Mouse (Mus musculus): ENCODE data around the gene Fam3c. TPM values are rescaled to one million over a fixed set of nuclear protein-coding genes. Genes with fewer than 3 reads are reported as not detected.

Gene Fam3c
- polyA plus RNA-seq (2012; rRNA removed): 3.8 and 3.9 TPM in 2 replicates

DNA sequence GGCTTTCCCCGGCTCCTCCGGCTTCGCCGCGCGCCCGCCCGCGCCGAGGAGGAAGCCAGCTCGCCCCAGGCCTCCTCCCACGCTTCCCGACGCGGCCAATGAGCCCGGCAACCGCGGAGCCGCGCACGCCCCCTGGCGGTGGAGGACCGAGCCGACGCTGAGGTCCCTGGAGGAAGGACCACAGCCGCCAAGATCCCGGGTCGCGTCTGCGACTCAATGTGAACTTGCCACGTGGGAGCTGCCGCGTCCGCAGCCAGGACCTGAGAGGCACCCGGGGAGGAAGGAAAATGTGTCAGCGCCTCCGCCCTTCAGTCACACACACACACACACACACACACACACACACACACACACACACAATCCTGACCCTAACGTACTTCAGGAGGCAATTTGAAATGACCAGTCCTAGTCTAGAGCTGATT, at the start of gene Fam3c:
TSS of gene Fam3c (minus strand) at position 158 of the 422 bp plus-strand sequence.
- Histone ChIP-seq H3K27me3 (ENCODE audit: control insufficient read depth, insufficient read depth, low read length) (no peaks in the 10 kb centered on the region), H3K27ac (ENCODE audit: control insufficient read depth, insufficient read depth, low read length) (no peak within 1 kb of the TSS), H3K4me1 (replicated peaks; ENCODE audit: control insufficient read depth, insufficient read depth, low read length) (peaks cover 12% of the 10 kb centered on the region), H3K4me3 (ENCODE audit: control insufficient read depth, insufficient read depth, low read length) (peak within 1 kb of the TSS; percentile 61), H3K36me3 (ENCODE audit: control insufficient read depth, insufficient read depth, low read length) (no peaks in the 10 kb centered on the region)
- TF ChIP-seq POLR2A (IDR thresholded peaks at IDR 0.05; ENCODE audit: control insufficient read depth, extremely low read depth, insufficient read depth, low read length, poor library complexity): 0 out of 2 replicates have a peak, but pooled peaks have one; percentile 50
- TF ChIP-seq CTCF (IDR thresholded peaks at IDR 0.05; ENCODE audit: borderline replicate concordance, control insufficient read depth, extremely low read depth, insufficient read depth, low read length, poor library complexity): peak; percentile 99
- peak; percentile 96 for DNase-seq
- WGBS: under 1% methylated on average over 38 of the region's 38 CpGs

DNA sequence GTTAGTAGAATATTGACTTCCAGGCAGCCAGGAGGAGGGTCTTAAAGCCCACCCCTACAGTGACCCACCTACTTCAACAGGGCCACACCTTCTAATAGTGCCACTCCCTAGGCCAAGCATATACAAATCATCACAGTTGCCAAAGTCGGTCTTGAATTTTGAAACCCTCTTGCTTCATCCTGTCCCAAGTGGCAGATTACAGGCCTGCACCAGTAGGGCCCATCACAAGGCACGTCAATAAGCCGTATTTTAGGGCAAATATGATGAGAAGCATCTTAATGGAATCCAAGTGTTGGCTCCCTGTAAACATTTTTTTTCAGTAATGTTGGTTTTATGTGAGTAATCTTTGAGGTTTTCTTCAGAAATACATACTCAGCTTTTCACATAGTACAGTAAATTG, 49.0 kb upstream of the Fam3c start:
- H3K4me1 ChIP-seq (replicated peaks; ENCODE audit: control insufficient read depth, insufficient read depth, low read length): peaks cover 9% of the 10 kb centered on the region
- H3K4me3 ChIP-seq (ENCODE audit: control insufficient read depth, insufficient read depth, low read length): no peak overlapping the region
- WGBS: 94% methylated on average over 3 of the region's 3 CpGs
- no peak overlapping the region for H3K27ac ChIP-seq (ENCODE audit: control insufficient read depth, insufficient read depth, low read length)
- DNase-seq: no peak
- H3K27me3 ChIP-seq (ENCODE audit: control insufficient read depth, insufficient read depth, low read length): no peaks in the 10 kb centered on the region
- TF ChIP-seq CTCF (IDR thresholded peaks at IDR 0.05; ENCODE audit: borderline replicate concordance, control insufficient read depth, extremely low read depth, insufficient read depth, low read length, poor library complexity): no peak
- TF ChIP-seq POLR2A (IDR thresholded peaks at IDR 0.05; ENCODE audit: control insufficient read depth, extremely low read depth, insufficient read depth, low read length, poor library complexity): no peak
- H3K36me3 ChIP-seq (ENCODE audit: control insufficient read depth, insufficient read depth, low read length): no peaks in the 10 kb centered on the region

DNA sequence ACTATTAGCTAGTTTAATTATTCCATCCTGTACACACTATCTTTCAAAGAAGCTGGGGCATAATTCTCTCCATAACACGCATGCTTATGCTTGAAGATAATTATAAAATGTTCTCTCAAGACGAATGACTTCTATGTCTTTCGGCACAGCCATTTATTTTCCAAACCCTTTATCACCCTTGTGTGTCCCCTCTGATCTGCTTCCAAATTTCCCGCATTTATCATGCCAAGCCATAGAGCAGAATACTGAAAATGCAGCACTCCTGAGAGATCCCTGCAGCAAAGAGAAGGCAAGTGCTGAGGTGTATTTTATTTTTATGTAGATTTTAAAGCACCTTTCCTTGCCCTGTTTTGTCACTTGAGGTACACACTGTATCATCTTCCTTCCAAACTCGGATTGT, 47.7 kb upstream of the Fam3c start:
- no peaks in the 10 kb centered on the region for H3K36me3 ChIP-seq (ENCODE audit: control insufficient read depth, insufficient read depth, low read length)
- H3K4me1 ChIP-seq (replicated peaks; ENCODE audit: control insufficient read depth, insufficient read depth, low read length): peaks cover 6% of the 10 kb centered on the region; the same call in 1 of the 2 replicates
- WGBS: 95% methylated on average over 5 of the region's 5 CpGs
- no peak for DNase-seq
- H3K4me3 ChIP-seq (ENCODE audit: control insufficient read depth, insufficient read depth, low read length): no peak overlapping the region
- no peak overlapping the region for H3K27ac ChIP-seq (ENCODE audit: control insufficient read depth, insufficient read depth, low read length)
- no peaks in the 10 kb centered on the region for H3K27me3 ChIP-seq (ENCODE audit: control insufficient read depth, insufficient read depth, low read length)
- TF ChIP-seq POLR2A (IDR thresholded peaks at IDR 0.05; ENCODE audit: control insufficient read depth, extremely low read depth, insufficient read depth, low read length, poor library complexity): no peak
- TF ChIP-seq CTCF (IDR thresholded peaks at IDR 0.05; ENCODE audit: borderline replicate concordance, control insufficient read depth, extremely low read depth, insufficient read depth, low read length, poor library complexity): no peak

DNA sequence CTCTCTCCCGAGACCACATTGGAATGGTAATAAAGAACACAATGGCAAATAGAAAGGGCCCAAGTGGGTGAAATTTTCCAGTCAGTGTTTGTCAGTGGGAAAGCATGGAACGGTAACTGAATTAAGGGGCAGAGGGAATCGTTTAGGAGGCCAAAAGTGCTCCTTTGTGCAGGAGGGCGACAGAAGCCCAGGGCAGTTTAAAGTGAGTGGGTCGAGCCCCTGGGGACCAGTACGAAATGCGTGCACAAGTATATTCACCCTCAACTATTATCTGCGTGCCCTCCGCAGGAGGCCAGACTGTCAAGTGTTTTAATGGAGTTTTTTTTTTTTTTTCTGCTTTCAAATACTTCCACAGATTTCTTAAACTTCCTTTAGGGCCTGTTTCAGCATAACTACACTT, 47.3 kb upstream of the Fam3c start:
- DNase-seq: no peak
- no peak for TF ChIP-seq POLR2A (IDR thresholded peaks at IDR 0.05; ENCODE audit: control insufficient read depth, extremely low read depth, insufficient read depth, low read length, poor library complexity)
- TF ChIP-seq CTCF (IDR thresholded peaks at IDR 0.05; ENCODE audit: borderline replicate concordance, control insufficient read depth, extremely low read depth, insufficient read depth, low read length, poor library complexity): no peak
- no peaks in the 10 kb centered on the region for H3K27me3 ChIP-seq (ENCODE audit: control insufficient read depth, insufficient read depth, low read length)
- 97% methylated on average over 9 of the region's 9 CpGs for WGBS
- H3K27ac ChIP-seq (ENCODE audit: control insufficient read depth, insufficient read depth, low read length): no peak overlapping the region
- no peaks in the 10 kb centered on the region for H3K36me3 ChIP-seq (ENCODE audit: control insufficient read depth, insufficient read depth, low read length)
- peaks cover 6% of the 10 kb centered on the region; the same call in 1 of the 2 replicates for H3K4me1 ChIP-seq (replicated peaks; ENCODE audit: control insufficient read depth, insufficient read depth, low read length)
- H3K4me3 ChIP-seq (ENCODE audit: control insufficient read depth, insufficient read depth, low read length): no peak overlapping the region

DNA sequence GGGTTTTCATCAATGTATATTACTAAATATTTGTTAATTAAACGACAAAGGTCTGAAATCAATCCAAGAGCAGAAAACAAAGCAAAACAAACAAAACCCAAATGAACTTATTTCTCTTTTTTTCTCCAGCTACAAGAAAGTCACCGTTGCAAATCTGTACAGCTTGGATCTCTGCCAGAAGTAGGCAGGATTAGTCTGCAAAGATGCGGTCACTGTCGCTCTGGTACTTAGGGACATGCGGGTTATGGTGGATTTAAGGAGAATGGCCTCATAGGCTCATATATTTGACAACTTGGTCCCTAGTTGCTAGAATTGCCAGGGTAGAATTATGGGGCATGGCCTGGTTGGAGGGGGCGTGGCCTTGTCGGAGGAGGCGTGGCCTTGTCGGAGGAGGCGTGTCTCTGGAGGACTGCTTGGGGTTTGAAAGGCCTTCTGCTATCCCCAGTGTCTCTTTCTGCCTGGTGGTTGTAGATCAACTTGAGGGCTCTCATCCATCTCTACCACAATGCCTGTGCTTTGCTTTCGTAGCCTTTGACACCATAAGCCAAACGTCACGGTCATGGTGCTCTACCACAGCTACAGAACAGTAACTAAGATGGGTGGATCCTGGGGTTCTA, 46.6 kb upstream of the Fam3c start:
- no peaks in the 10 kb centered on the region for H3K36me3 ChIP-seq (ENCODE audit: control insufficient read depth, insufficient read depth, low read length)
- no peak overlapping the region for H3K27ac ChIP-seq (ENCODE audit: control insufficient read depth, insufficient read depth, low read length)
- DNase-seq: no peak
- TF ChIP-seq CTCF (IDR thresholded peaks at IDR 0.05; ENCODE audit: borderline replicate concordance, control insufficient read depth, extremely low read depth, insufficient read depth, low read length, poor library complexity) (no peak), POLR2A (IDR thresholded peaks at IDR 0.05; ENCODE audit: control insufficient read depth, extremely low read depth, insufficient read depth, low read length, poor library complexity) (no peak)
- no peak overlapping the region for H3K4me3 ChIP-seq (ENCODE audit: control insufficient read depth, insufficient read depth, low read length)
- 77% methylated on average over 13 of the region's 13 CpGs for WGBS
- H3K27me3 ChIP-seq (ENCODE audit: control insufficient read depth, insufficient read depth, low read length): no peaks in the 10 kb centered on the region
- H3K4me1 ChIP-seq (replicated peaks; ENCODE audit: control insufficient read depth, insufficient read depth, low read length): peaks cover 4% of the 10 kb centered on the region; the same call in 1 of the 2 replicates

DNA sequence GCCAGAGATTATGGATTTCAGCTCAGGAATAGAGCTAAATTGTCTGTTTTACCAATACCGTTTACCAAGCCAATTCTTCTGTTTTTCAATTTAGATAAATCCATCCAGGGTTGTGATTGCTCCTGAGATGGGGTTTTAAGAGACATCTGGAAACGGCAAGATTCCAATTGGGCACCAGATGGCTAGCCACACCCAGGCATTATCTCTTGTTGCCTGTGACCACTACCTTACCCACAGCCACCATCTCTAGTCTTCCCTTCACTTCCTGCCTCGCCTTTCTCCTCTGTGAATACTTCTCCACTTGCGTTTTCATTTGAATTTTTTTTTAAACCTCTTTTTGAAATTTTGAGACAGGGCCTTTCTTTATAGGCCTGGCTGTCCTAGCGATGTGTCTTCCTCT, 46.0 kb upstream of the Fam3c start:
- no peaks in the 10 kb centered on the region for H3K36me3 ChIP-seq (ENCODE audit: control insufficient read depth, insufficient read depth, low read length)
- WGBS: 21% methylated on average over 5 of the region's 5 CpGs

More for the DNA sequence above, 46.0 kb upstream of the Fam3c start:
- no peak for DNase-seq
- Histone ChIP-seq H3K27ac (ENCODE audit: control insufficient read depth, insufficient read depth, low read length) (no peak overlapping the region), H3K27me3 (ENCODE audit: control insufficient read depth, insufficient read depth, low read length) (no peaks in the 10 kb centered on the region), H3K4me1 (replicated peaks; ENCODE audit: control insufficient read depth, insufficient read depth, low read length) (peaks cover 4% of the 10 kb centered on the region; the same call in 1 of the 2 replicates), H3K4me3 (ENCODE audit: control insufficient read depth, insufficient read depth, low read length) (no peak overlapping the region)
- no peak for TF ChIP-seq CTCF (IDR thresholded peaks at IDR 0.05; ENCODE audit: borderline replicate concordance, control insufficient read depth, extremely low read depth, insufficient read depth, low read length, poor library complexity)
- no peak for TF ChIP-seq POLR2A (IDR thresholded peaks at IDR 0.05; ENCODE audit: control insufficient read depth, extremely low read depth, insufficient read depth, low read length, poor library complexity)
